Mouse (Mus musculus) heart, adult 10 weeks (tissue): ENCODE measurements around the gene Pclaf. TPM values are rescaled to one million over a fixed set of nuclear protein-coding genes. Genes with fewer than 3 reads are reported as not detected.

Source experiments
- polyA plus RNA-seq: library from polyadenylated mRNA; stranded (reverse); fragments of 350-450 nt; fragmentation: Illumina TruSeq; extraction: RNeasy Lipid Tissue Mini Kit (QIAGEN cat#74804); gene quantifications from one replicate; pipeline ENCODE4 v1.2.3, GENCODE M21; 2014; ENCODE audit warnings: low read depth, low replicate concordance

Gene Pclaf
- 0.45 TPM for polyA plus RNA-seq

DNA sequence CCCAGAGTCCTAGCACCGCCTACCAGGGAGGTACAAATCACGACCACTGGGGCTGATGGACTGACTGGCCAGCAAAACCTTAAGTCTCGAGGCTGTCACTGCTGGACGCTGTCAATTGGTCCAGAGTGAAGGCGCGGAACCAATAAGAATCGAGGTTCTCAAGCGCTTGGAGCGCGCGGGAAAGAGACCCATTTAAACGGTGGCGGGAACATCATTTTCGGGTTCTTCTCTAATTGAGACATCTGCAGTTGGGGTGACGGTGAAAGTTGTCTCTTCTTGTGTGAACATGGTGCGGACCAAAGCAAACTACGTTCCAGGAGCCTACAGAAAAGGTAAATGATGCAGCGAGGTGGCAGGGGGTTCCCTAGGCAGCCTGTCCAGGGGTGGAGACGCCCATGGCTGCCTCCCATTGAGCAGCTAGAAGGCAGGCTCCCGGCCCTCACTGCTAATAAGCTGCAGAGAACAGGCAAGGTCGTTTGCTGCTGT, at the start of gene Pclaf:
Gene Pclaf, plus strand, starts transcription at position 95 of the 486 bp plus-strand sequence.

GRCm38 (mm10) chr9:65908394-65909300, 18.6 kb downstream of the Pclaf start, which contains the start of the genes Trip4 and Csnk1g1:
Gene Trip4 (minus strand): TSS chr9:65908794.
Gene Csnk1g1 (plus strand): TSS chr9:65908924.

Other genes starting within 250 kb of the Pclaf start
- gene Oaz2, start 222.2 kb upstream of the Pclaf start, polyA plus RNA-seq: 187 TPM
- 12.0 TPM for gene Zfp609, start 62.7 kb upstream of the Pclaf start, polyA plus RNA-seq
- 17.8 TPM for gene Trip4, start 18.6 kb downstream of the Pclaf start, polyA plus RNA-seq
- gene Csnk1g1, start 18.7 kb downstream of the Pclaf start, polyA plus RNA-seq: 5.3 TPM
- gene Ppib, start 170.0 kb downstream of the Pclaf start, polyA plus RNA-seq: 152 TPM
- gene Snx22, start 179.5 kb downstream of the Pclaf start, polyA plus RNA-seq: 0.24 TPM
- gene Snx1, start 236.3 kb downstream of the Pclaf start, polyA plus RNA-seq: 34.2 TPM
- 67.7 TPM for gene Ciao2a, start 236.4 kb downstream of the Pclaf start, polyA plus RNA-seq